Mouse (Mus musculus) regulatory T cell (primary cell): ENCODE results near the gene A530032D15Rik.
"Not testable (repeated sequence)": the region's sequence is repeated elsewhere in the genome, so short reads cannot be mapped to it uniquely, and the experiment has no call there.

ENCODE experiments used
- in situ Hi-C: fragments of 300-600 bp; cut with MboI, MseI; formaldehyde crosslinking; loops from one replicate; pipeline ENCODE4 v1.15.1; 2025; ENCODE audit warnings: high pct_unique_total_duplicates

The A530032D15Rik gene

DNA sequence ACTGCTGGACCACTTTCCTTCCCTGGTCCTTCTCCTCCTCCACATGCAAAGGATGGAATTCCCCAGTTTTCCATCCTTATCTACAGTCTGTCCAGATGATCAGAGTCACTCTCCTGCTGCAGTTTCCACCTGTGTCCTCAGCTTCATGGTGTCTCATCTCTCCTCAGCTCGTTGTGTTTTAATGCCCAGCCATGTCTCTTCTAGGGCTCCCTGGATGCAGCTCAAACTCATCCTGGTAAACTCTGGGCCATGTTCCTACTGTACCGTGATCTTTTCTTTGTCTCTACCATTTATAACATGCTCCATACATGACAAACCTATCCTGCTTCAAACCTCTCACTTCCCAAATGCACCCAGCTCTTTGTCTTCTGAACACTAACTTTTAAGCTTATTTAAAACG is 38.0 kb downstream of the A530032D15Rik start:
- in situ Hi-C loops = loop anchor here (5.0 to 10.0 kb wide), 4 partner anchors 116 to 566 kb away; no protein-coding TSS in a partner anchor

DNA sequence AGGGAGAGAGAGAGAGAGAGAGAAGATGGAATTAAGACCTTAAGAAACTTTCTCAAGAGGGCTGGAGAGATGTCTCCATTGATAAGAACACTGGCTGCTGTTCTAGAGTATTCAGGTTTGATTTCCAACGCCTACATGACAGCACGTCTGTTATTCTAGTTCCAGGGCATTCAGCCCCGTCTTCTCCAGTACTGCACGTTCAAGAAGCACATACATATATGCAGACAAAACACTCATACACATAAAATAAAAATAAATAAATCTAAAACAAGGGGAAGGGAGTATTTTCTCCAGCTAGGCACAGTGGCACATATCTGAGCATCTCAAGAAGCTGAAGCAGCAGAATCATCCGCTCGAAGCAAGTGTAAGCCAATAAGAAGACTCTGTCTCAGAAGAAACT is 73.9 kb downstream of the A530032D15Rik start:
- in situ Hi-C loops = loop anchor here (5.0 kb wide), 1 partner anchor 78 kb away; no protein-coding TSS in a partner anchor

DNA sequence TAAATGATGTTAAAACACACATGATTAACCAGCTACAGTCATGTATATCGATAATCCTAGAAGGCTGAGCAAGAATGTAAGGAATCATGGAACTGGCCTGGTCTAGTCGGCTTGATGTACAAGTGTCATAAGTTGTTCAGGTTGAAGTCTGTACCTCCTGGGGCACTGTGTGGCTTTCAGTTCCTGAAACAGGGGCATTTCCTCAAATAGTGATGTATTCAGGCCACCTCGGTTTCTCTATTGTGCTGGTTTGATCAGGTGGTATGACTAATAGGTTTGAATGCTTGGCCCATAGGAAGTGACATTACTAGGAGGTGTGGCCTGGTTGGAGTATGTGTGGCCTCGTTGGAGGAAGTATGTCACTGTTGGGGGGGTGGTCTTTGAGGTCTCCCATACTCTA is 75.3 kb downstream of the A530032D15Rik start:
- in situ Hi-C loops = not testable (repeated sequence)

DNA sequence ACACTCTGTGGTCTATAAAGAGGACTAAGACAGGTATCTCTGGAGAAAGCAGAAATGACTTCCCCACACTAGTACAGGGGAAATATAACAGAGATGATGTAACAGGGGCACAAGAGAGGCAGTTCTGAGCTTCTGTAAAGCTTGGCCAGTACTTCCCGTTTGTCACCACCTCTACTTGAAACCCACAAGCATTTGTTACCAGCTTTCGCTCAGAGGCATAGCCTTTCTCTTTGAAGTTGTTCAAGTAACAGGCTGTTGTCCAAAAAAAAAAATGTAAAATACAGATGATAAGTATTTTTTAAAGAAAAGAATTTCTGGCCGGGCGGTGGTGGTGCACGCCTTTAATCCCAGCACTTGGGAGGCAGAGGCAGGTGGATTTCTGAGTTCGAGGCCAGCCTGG is 76.0 kb downstream of the A530032D15Rik start:
- in situ Hi-C loops = not testable (repeated sequence)
